Mouse (Mus musculus) layer of hippocampus, adult 8-10 months (tissue): ENCODE measurements around the gene Usp40. TPM values are rescaled to one million over a fixed set of nuclear protein-coding genes. Genes with fewer than 3 reads are reported as not detected.

Experiments used
- DNase-seq, 2 experiments: peaks; one replicate each; pipeline ENCODE4 v3.0.0; 2022; ENCODE audit warnings: low spot score in 2 of 2
- total RNA-seq, 4 experiments: library from RNA; stranded (reverse); gene quantifications; 2 replicates each; pipeline ENCODE4 v1.2.4; 2022

Usp40 gene
- total RNA-seq, 4 experiments from 2014 or later: 23.6 to 33.7 (median 25.8) TPM

- no peak for DNase-seq
These were observed 60.7 kb downstream of the Usp40 start for GRCm38 (mm10) chr1:87947681-87948091.

GRCm38 (mm10) chr1:87941765-87942164 lies 66.6 kb downstream of the Usp40 start:
- DNase-seq: no peak

GRCm38 (mm10) chr1:87936516-87936915 lies 71.8 kb downstream of the Usp40 start:
- DNase-seq: no peak

- DNase-seq: no peak
These were observed 72.3 kb downstream of the Usp40 start for GRCm38 (mm10) chr1:87936075-87936474.

GRCm38 (mm10) chr1:87935546-87935945 lies 72.8 kb downstream of the Usp40 start:
- DNase-seq: no peak

GRCm38 (mm10) chr1:87935095-87935494 lies 73.3 kb downstream of the Usp40 start:
- DNase-seq: peak in 1 of 2 experiments; percentile 34

- no peak for DNase-seq
These were observed 75.3 kb downstream of the Usp40 start for GRCm38 (mm10) chr1:87933051-87933450.

GRCm38 (mm10) chr1:87929730-87930129 lies 78.6 kb downstream of the Usp40 start:
- no peak for DNase-seq

- no peak for DNase-seq
These were observed 83.5 kb downstream of the Usp40 start for GRCm38 (mm10) chr1:87924888-87925287.

GRCm38 (mm10) chr1:87922666-87923065 lies 85.7 kb downstream of the Usp40 start:
- DNase-seq: no peak

- no peak for DNase-seq
These were observed 88.2 kb downstream of the Usp40 start for GRCm38 (mm10) chr1:87920056-87920614.

GRCm38 (mm10) chr1:87918061-87918460 lies 90.3 kb downstream of the Usp40 start:
- DNase-seq: peak in 1 of 2 experiments; percentile 48

GRCm38 (mm10) chr1:87917361-87917760 lies 91.0 kb downstream of the Usp40 start:
- DNase-seq: no peak

GRCm38 (mm10) chr1:87913356-87913755 lies 95.0 kb downstream of the Usp40 start:
- DNase-seq: no peak

GRCm38 (mm10) chr1:87910428-87910827 lies 97.9 kb downstream of the Usp40 start:
- no peak for DNase-seq

- DNase-seq: no peak
These were observed 98.8 kb downstream of the Usp40 start for GRCm38 (mm10) chr1:87909565-87909964.

GRCm38 (mm10) chr1:87908736-87909135 lies 99.6 kb downstream of the Usp40 start:
- no peak for DNase-seq

GRCm38 (mm10) chr1:87908006-87908405 lies 100.3 kb downstream of the Usp40 start:
- DNase-seq: no peak

GRCm38 (mm10) chr1:87906361-87906956 lies 101.9 kb downstream of the Usp40 start:
- no peak for DNase-seq

GRCm38 (mm10) chr1:87902186-87902585 lies 106.2 kb downstream of the Usp40 start:
- no peak for DNase-seq

- DNase-seq: no peak
These were observed 107.4 kb downstream of the Usp40 start for GRCm38 (mm10) chr1:87900979-87901378.

- no peak for DNase-seq
These were observed 108.7 kb downstream of the Usp40 start for GRCm38 (mm10) chr1:87899701-87900100.

GRCm38 (mm10) chr1:87896921-87897320 lies 111.4 kb downstream of the Usp40 start:
- DNase-seq: no peak
